Mouse (Mus musculus): ENCODE results near the gene Ypel5. TPM values are rescaled to one million over a fixed set of nuclear protein-coding genes. Genes with fewer than 3 reads are reported as not detected.

Ypel5 gene
- polyA plus RNA-seq, 1 experiment from 2014 or later, result 131 TPM

DNA sequence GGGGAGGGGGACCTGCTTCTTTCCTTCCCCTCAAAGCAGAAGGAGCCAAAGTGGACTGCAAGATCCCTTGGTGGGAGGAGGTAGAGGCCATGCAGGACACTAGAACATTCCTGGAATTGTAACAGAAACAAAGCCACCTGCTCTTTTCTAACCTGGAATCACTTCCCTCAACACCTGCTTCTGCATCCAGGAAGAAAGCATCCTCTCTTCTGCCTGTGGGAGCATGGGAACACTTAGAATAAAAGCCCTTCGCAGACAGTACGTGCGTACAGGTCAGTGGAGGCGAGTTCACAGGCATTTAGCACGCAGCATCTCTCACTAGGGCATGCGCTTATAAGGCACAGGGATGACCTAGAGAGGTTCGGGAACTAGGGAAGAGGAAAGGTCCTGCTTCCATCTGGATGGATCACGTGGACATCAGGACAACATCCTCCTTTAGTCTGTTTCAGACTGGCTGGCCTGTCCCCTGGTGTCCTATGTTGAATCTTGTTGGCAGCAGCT lies 54.2 kb downstream of the Ypel5 start:
- no peaks in the 10 kb centered on the region for H3K36me3 ChIP-seq (ENCODE audit: control insufficient read depth, insufficient read depth, low read length)
- peak overlapping the region; percentile 5; the same call in 1 of the 2 replicates for H3K4me2 ChIP-seq (ENCODE audit: low read length)
- peak; percentile 27; the same call in 1 of the 2 replicates for ATAC-seq (ENCODE audit: low FRiP score, low TSS enrichment)
- DNase-seq, result peak; percentile 39
- H3K4me1 ChIP-seq (ENCODE audit: control insufficient read depth, insufficient read depth, low read length), result no peaks in the 10 kb centered on the region
- H3K4me3 ChIP-seq (replicated peaks; ENCODE audit: low read depth, low read length), result no peak overlapping the region
- no peaks in the 10 kb centered on the region for H3K27me3 ChIP-seq (ENCODE audit: control insufficient read depth, insufficient read depth, low read length)
- no peak overlapping the region for H3K9ac ChIP-seq (replicated peaks; ENCODE audit: low read length)
- no peaks in the 10 kb centered on the region for H3K9me3 ChIP-seq (ENCODE audit: control insufficient read depth, low read length)
- H3K27ac ChIP-seq (replicated peaks; ENCODE audit: low read depth, low read length), result peak overlapping the region; percentile 74; the same call in 1 of the 2 replicates
- WGBS, result 55% methylated on average over 8 of the region's 8 CpGs

DNA sequence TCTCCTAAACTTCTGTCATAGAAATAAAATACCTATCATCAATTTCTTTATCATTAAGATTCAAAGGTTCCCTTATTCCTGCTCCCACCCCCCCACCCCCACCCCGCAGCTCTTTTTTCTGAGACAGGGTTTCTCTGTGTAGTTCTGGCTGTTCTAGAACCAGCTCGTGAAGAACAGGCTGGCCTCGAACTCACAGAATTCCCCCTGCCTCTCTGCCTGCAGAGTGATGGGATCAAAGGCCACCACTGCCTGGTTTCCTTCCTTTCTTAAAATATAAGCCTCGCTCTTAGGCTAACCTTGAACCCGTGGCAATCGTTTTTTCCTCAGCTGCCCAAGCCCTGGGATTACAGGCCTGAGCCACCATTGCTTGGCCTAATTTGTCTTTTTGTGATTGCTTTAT lies 55.3 kb downstream of the Ypel5 start:
- Histone ChIP-seq H3K9ac (replicated peaks; ENCODE audit: low read length) (no peak overlapping the region), H3K9me3 (ENCODE audit: control insufficient read depth, low read length) (no peaks in the 10 kb centered on the region), H3K27ac (replicated peaks; ENCODE audit: low read depth, low read length) (no peak overlapping the region), H3K4me1 (ENCODE audit: control insufficient read depth, insufficient read depth, low read length) (no peaks in the 10 kb centered on the region), H3K4me3 (replicated peaks; ENCODE audit: low read depth, low read length) (no peak overlapping the region), H3K36me3 (ENCODE audit: control insufficient read depth, insufficient read depth, low read length) (no peaks in the 10 kb centered on the region), H3K4me2 (ENCODE audit: low read length) (no peak overlapping the region), H3K27me3 (ENCODE audit: control insufficient read depth, insufficient read depth, low read length) (no peaks in the 10 kb centered on the region)
- 90% methylated on average over 6 of the region's 6 CpGs for WGBS
- DNase-seq (no peak), ATAC-seq (ENCODE audit: low FRiP score, low TSS enrichment) (no peak)

- Histone ChIP-seq H3K27me3 (ENCODE audit: control insufficient read depth, insufficient read depth, low read length) (no peaks in the 10 kb centered on the region), H3K27ac (replicated peaks; ENCODE audit: low read depth, low read length) (no peak overlapping the region), H3K9me3 (ENCODE audit: control insufficient read depth, low read length) (no peaks in the 10 kb centered on the region), H3K4me1 (ENCODE audit: control insufficient read depth, insufficient read depth, low read length) (no peaks in the 10 kb centered on the region), H3K4me2 (ENCODE audit: low read length) (no peak overlapping the region), H3K36me3 (ENCODE audit: control insufficient read depth, insufficient read depth, low read length) (no peaks in the 10 kb centered on the region), H3K4me3 (replicated peaks; ENCODE audit: low read depth, low read length) (no peak overlapping the region), H3K9ac (replicated peaks; ENCODE audit: low read length) (no peak overlapping the region)
- WGBS, result 90% methylated on average over 3 of the region's 3 CpGs
- ATAC-seq (ENCODE audit: low FRiP score, low TSS enrichment) (no peak), DNase-seq (no peak)
These were observed 59.3 kb downstream of the Ypel5 start for GRCm38 (mm10) chr17:72895506-72895905.

DNA sequence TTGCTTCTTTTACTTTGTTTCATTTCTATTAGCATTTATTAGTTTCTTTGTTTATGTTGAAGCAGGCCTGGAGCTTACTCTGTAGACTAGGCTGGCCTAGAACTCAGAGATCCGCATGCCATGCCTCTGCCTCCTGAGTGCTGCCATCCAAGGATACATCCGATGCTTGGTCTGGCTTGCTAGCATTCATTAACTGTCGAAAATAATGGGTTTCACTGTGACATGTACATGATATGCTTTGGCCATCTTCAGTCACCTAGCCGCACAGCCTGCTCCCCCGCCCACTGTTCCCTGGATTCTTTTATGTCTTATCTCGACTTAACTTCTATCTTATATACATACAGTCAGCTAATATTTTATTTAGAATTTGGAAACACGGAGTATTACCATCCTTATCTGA lies 60.8 kb downstream of the Ypel5 start:
- no peak overlapping the region for H3K4me3 ChIP-seq (replicated peaks; ENCODE audit: low read depth, low read length)
- ATAC-seq (ENCODE audit: low FRiP score, low TSS enrichment), result no peak
- H3K27me3 ChIP-seq (ENCODE audit: control insufficient read depth, insufficient read depth, low read length), result no peaks in the 10 kb centered on the region
- 92% methylated on average over 7 of the region's 7 CpGs for WGBS
- H3K4me1 ChIP-seq (ENCODE audit: control insufficient read depth, insufficient read depth, low read length), result no peaks in the 10 kb centered on the region
- no peaks in the 10 kb centered on the region for H3K9me3 ChIP-seq (ENCODE audit: control insufficient read depth, low read length)
- H3K9ac ChIP-seq (replicated peaks; ENCODE audit: low read length), result no peak overlapping the region
- H3K27ac ChIP-seq (replicated peaks; ENCODE audit: low read depth, low read length), result no peak overlapping the region
- no peaks in the 10 kb centered on the region for H3K36me3 ChIP-seq (ENCODE audit: control insufficient read depth, insufficient read depth, low read length)
- no peak overlapping the region for H3K4me2 ChIP-seq (ENCODE audit: low read length)
- DNase-seq, result no peak

DNA sequence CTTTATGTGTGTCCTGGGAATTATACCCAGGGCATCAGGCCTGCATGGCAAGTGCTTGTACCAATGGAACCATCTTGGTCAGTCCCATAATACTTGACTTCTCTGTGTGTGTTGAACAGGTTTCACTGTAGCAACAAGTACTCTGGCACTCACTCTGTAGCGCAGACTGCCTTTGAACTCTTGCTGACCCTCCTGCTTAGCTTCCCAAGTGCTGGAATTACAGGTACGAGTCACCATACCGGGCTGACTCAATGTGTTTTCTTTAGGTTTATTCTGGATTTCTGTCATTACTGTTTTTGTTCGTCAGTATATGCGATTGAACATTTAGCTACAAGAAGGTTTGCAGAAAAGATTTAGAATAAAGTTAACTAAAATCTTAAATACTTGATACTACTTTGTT lies 61.7 kb downstream of the Ypel5 start:
- Histone ChIP-seq H3K4me1 (ENCODE audit: control insufficient read depth, insufficient read depth, low read length) (no peaks in the 10 kb centered on the region), H3K36me3 (ENCODE audit: control insufficient read depth, insufficient read depth, low read length) (no peaks in the 10 kb centered on the region)
- WGBS, result 91% methylated on average over 5 of the region's 5 CpGs

GRCm38 (mm10) chr17:72898775-72899174 lies 62.5 kb downstream of the Ypel5 start:
- no peaks in the 10 kb centered on the region for H3K9me3 ChIP-seq (ENCODE audit: control insufficient read depth, low read length)
- WGBS, result 65% methylated on average over 3 of the region's 3 CpGs
- no peaks in the 10 kb centered on the region for H3K4me1 ChIP-seq (ENCODE audit: control insufficient read depth, insufficient read depth, low read length)
- no peaks in the 10 kb centered on the region for H3K36me3 ChIP-seq (ENCODE audit: control insufficient read depth, insufficient read depth, low read length)
- no peak overlapping the region for H3K4me2 ChIP-seq (ENCODE audit: low read length)
- DNase-seq (no peak), ATAC-seq (ENCODE audit: low FRiP score, low TSS enrichment) (no peak; the same call in 1 of the 2 replicates)
- H3K4me3 ChIP-seq (replicated peaks; ENCODE audit: low read depth, low read length), result no peak overlapping the region
- H3K27me3 ChIP-seq (ENCODE audit: control insufficient read depth, insufficient read depth, low read length), result no peaks in the 10 kb centered on the region
- H3K9ac ChIP-seq (replicated peaks; ENCODE audit: low read length), result no peak overlapping the region
- H3K27ac ChIP-seq (replicated peaks; ENCODE audit: low read depth, low read length), result no peak overlapping the region

More for the DNA sequence above, 61.7 kb downstream of the Ypel5 start:
- H3K4me3 ChIP-seq (replicated peaks; ENCODE audit: low read depth, low read length), result no peak overlapping the region
- DNase-seq, result no peak
- ATAC-seq (ENCODE audit: low FRiP score, low TSS enrichment), result no peak
- no peaks in the 10 kb centered on the region for H3K27me3 ChIP-seq (ENCODE audit: control insufficient read depth, insufficient read depth, low read length)
- H3K4me2 ChIP-seq (ENCODE audit: low read length), result no peak overlapping the region
- no peak overlapping the region for H3K27ac ChIP-seq (replicated peaks; ENCODE audit: low read depth, low read length)
- H3K9me3 ChIP-seq (ENCODE audit: control insufficient read depth, low read length), result no peaks in the 10 kb centered on the region
- no peak overlapping the region for H3K9ac ChIP-seq (replicated peaks; ENCODE audit: low read length)

Other genes with a start within 250 kb of the Ypel5 start
- gene Alk, start 231.8 kb upstream of the Ypel5 start, polyA plus RNA-seq (2014; fragmentation: Nextera tagmentation; extraction: Ambion mirVana), result 2.6 and 3.8 TPM in 2 replicates
- 8.9 and 12.3 TPM in 2 replicates for gene Lbh, start 81.9 kb downstream of the Ypel5 start, polyA plus RNA-seq (2014; fragmentation: Nextera tagmentation; extraction: Ambion mirVana)